In the genomic region with DNA sequence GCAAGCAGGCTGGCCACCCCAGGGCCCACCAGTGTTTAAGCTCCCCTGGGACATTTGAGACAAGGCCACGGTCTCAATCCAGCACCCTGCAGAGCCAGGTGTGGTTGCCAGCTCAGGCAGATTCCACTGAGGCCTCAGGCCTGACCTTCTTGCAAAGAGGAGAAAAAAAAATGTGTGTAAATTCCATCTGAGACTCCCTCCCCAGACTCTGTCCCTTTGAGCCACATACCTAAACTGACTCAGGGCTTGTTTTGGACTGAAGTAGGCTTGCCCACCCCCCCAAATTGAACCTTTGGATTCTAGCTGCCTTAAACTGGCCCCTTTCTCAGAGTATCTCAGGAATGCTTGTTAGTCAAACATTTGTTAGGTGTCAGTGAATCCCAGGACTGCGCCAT, we compare ENCODE assay signal across 11 mouse cellular contexts. TPM values are rescaled to one million over a fixed set of nuclear protein-coding genes. Genes with fewer than 3 reads are reported as not detected.
DNase-seq lines count a peak whose midpoint lies in the region; ATAC-seq and TF ChIP-seq lines count a peak whose summit lies in the region.
"Had no signal": no experiment of that assay in that cellular context is flagged by ENCODE, and none has a peak within 500 bp of the region (broad histone marks: within the 10 kb centered on the region; RNA-seq: fewer than 3 reads in every experiment).

No protein-coding gene starts in this region.

- H3K4me1 ChIP-seq in heart, embryonic 16.5 days (ENCODE audit: control insufficient read depth, insufficient read depth, low read length): peaks cover 32% of the 10 kb centered on the region
- H3K4me1 ChIP-seq in E14TG2a.4 (replicated peaks; ENCODE audit: low read depth, low read length): peaks cover 63% of the 10 kb centered on the region
- H3K4me1 ChIP-seq in thymus, adult 2 months (replicated peaks; ENCODE audit: control insufficient read depth, insufficient read depth, low read length): no peaks in the 10 kb centered on the region

- peaks cover 5% of the 10 kb centered on the region for H3K36me3 ChIP-seq in heart, embryonic 16.5 days (ENCODE audit: control insufficient read depth, insufficient read depth)
- H3K36me3 ChIP-seq in E14TG2a.4 (ENCODE audit: insufficient read depth, low read length): peaks cover 7% of the 10 kb centered on the region
- no peaks in the 10 kb centered on the region for H3K36me3 ChIP-seq in thymus, adult 2 months (ENCODE audit: control insufficient read depth, insufficient read depth, low read length)
- H3K36me3 ChIP-seq: G1E; hindbrain, embryonic 15.5 days had no signal

- no peak for TF ChIP-seq POLR2A in thymus, adult 2 months (IDR thresholded peaks at IDR 0.05; ENCODE audit: control insufficient read depth, extremely low read depth, insufficient read depth, low read length, poor library complexity)

- WGBS in heart, embryonic 16.5 days: 65% methylated on average over 2 of the region's 2 CpGs
- 88% methylated on average over 2 of the region's 2 CpGs for WGBS in thymus, adult 2 months

- no peak for ATAC-seq in heart, embryonic 16.5 days (replicated peaks; ENCODE audit: extremely low read depth, insufficient read depth, low FRiP score)

- no peak for DNase-seq in heart, adult 9 months (ENCODE audit: low spot score in 2 of 2)
- DNase-seq in ZHBTc4 (ENCODE audit: low read depth, low spot score): peak; percentile 71
- peak; percentile 58 for DNase-seq in kidney, postnatal 10 days
- DNase-seq in frontal cortex, postnatal 25 days (ENCODE audit: low spot score in 2 of 2): no peak
- no peak for DNase-seq in left cerebral cortex, postnatal 10 days (ENCODE audit: extremely low spot score in 1 of 2, low spot score in 2 of 2)
- DNase-seq in thymus, adult 2 months: no peak
- DNase-seq: thymus, postnatal 36 days had no signal

- H3K9me3 ChIP-seq in heart, embryonic 16.5 days (replicated peaks; ENCODE audit: control insufficient read depth, low read length): no peaks in the 10 kb centered on the region
- H3K9me3 ChIP-seq in E14TG2a.4 (ENCODE audit: low read length): no peaks in the 10 kb centered on the region
- H3K9me3 ChIP-seq: hindbrain, embryonic 15.5 days had no signal

- TF ChIP-seq CTCF in E14TG2a.4 (conservative IDR thresholded peaks at IDR 0.05; ENCODE audit: low read length): no peak
- no peak for TF ChIP-seq CTCF in thymus, adult 2 months (IDR thresholded peaks at IDR 0.05; ENCODE audit: borderline replicate concordance, control insufficient read depth, extremely low read depth, insufficient read depth, low read length, poor library complexity)

- H3K4me3 ChIP-seq in heart, embryonic 16.5 days (ENCODE audit: low read length): no peak overlapping the region
- H3K4me3 ChIP-seq in E14TG2a.4 (replicated peaks; ENCODE audit: low read length): peak overlapping the region; percentile 43
- no peak overlapping the region for H3K4me3 ChIP-seq in thymus, adult 2 months (ENCODE audit: control insufficient read depth, insufficient read depth, low read length)
- H3K4me3 ChIP-seq: hindbrain, embryonic 15.5 days had no signal

- H3K9ac ChIP-seq in heart, embryonic 16.5 days (ENCODE audit: low read length): peak overlapping the region; percentile 19; the same call in 1 of the 2 replicates
- H3K9ac ChIP-seq: hindbrain, embryonic 15.5 days had no signal

- no peak overlapping the region for H3K27ac ChIP-seq in heart, embryonic 16.5 days (ENCODE audit: low read length)
- no peak overlapping the region for H3K27ac ChIP-seq in thymus, adult 2 months (ENCODE audit: control insufficient read depth, insufficient read depth, low read length)
- H3K27ac ChIP-seq: hindbrain, embryonic 15.5 days had no signal

- no peak overlapping the region for H3K4me2 ChIP-seq in heart, embryonic 16.5 days (ENCODE audit: low read depth, low read length)
- H3K4me2 ChIP-seq: hindbrain, embryonic 15.5 days had no signal

- intact Hi-C loops in left cerebral cortex, postnatal 10 days (cut with DNase I): loop anchor here (5.0 to 10.0 kb wide), 3 partner anchors 67 to 149 kb away; no protein-coding TSS in a partner anchor

- no peaks in the 10 kb centered on the region for H3K27me3 ChIP-seq in heart, embryonic 16.5 days (ENCODE audit: control insufficient read depth, insufficient read depth, low read length)
- H3K27me3 ChIP-seq in E14TG2a.4 (ENCODE audit: insufficient read depth, low read length): 0 out of 2 replicates have a peak, but pooled peaks cover 4% of the 10 kb centered on the region
- peaks cover 9% of the 10 kb centered on the region; the same call in 1 of the 2 replicates for H3K27me3 ChIP-seq in thymus, adult 2 months (ENCODE audit: control insufficient read depth, insufficient read depth, low read length)
- H3K27me3 ChIP-seq: hindbrain, embryonic 15.5 days had no signal

RNA-seq across cellular contexts. Expression of gene Amotl2, which starts 1.0 kb away (rescaled TPM):
- polyA plus RNA-seq in heart, embryonic 16.5 days (2015; fragmentation: Nextera tagmentation; extraction: Ambion mirVana): 38.6 and 43.4 TPM in 2 replicates
- total RNA-seq in left cerebral cortex, postnatal 10 days (2021): 10 to 100 TPM; 15.2 to 16.5 TPM
- 6.7 and 7.2 TPM in 2 replicates for polyA plus RNA-seq in thymus, adult 2 months (2012; rRNA removed)
- polyA plus RNA-seq: G1E had no signal

Comparison
In these comparisons a context has a peak if more than half of its experiments do, and no peak if none do; other contexts are left out.
1. DNase-seq: peak in ZHBTc4 (single experiment) and kidney, postnatal 10 days (single experiment); none in heart, adult 9 months (0 of 2), frontal cortex, postnatal 25 days (0 of 2), left cerebral cortex, postnatal 10 days (0 of 2) and thymus, adult 2 months (single experiment).